Mouse (Mus musculus) thymus, adult 2 months (tissue): Measurements from ENCODE around the gene Olfr1467. TPM values are rescaled to one million over a fixed set of nuclear protein-coding genes. Genes with fewer than 3 reads are reported as not detected.

ENCODE experiments used
- DNase-seq: peaks from one replicate; pipeline ENCODE4 v3.0.0; 2021
- H3K27ac ChIP-seq: fragments of 200-500 bp; 2 replicates; pipeline ENCODE4 v1.5.1; 2012; ENCODE audit warnings: low read length, control low read depth; ENCODE audit not compliant: control insufficient read depth, insufficient read depth
- H3K27me3 ChIP-seq: fragments of 200-500 bp; 2 replicates; pipeline ENCODE4 v1.6.1; 2012; ENCODE audit warnings: mild to moderate bottlenecking, low read length, moderate library complexity, mixed read lengths; ENCODE audit not compliant: control insufficient read depth, insufficient read depth
- H3K36me3 ChIP-seq: fragments of 200-500 bp; 2 replicates; pipeline ENCODE4 v1.6.1; 2012; ENCODE audit warnings: mild to moderate bottlenecking, low read length, moderate library complexity; ENCODE audit not compliant: control insufficient read depth, insufficient read depth
- H3K4me1 ChIP-seq: fragments of 200-500 bp; replicated peaks from 2 replicates; pipeline ENCODE4 v1.6.1; 2012; ENCODE audit warnings: low read length; ENCODE audit not compliant: control insufficient read depth, insufficient read depth
- H3K4me3 ChIP-seq: fragments of 200-500 bp; 2 replicates; pipeline ENCODE4 v1.5.1; 2012; ENCODE audit warnings: mild to moderate bottlenecking, low read length, control low read depth, moderate library complexity; ENCODE audit not compliant: control insufficient read depth, insufficient read depth
- CTCF ChIP-seq: fragments of 200-500 bp; IDR thresholded peaks from 2 replicates; pipeline ENCODE4 v1.5.1; 2012; ENCODE audit warnings: mild to moderate bottlenecking, control low read depth, low read length, moderate library complexity, borderline replicate concordance; ENCODE audit not compliant: control insufficient read depth, poor library complexity, insufficient read depth; ENCODE audit errors: extremely low read depth
- POLR2A ChIP-seq: fragments of 200-500 bp; IDR thresholded peaks from 2 replicates; pipeline ENCODE4 v1.6.1; 2012; ENCODE audit warnings: mild to moderate bottlenecking, low read length, control low read depth, moderate library complexity; ENCODE audit not compliant: control insufficient read depth, poor library complexity, insufficient read depth; ENCODE audit errors: extremely low read depth
- WGBS: fragments of 180-500 bp; shearing (Covaris S2); methylation state at CpG from one replicate; pipeline ENCODE4 v1.1.7; 2018; 5-methylcytosine and 5-hydroxymethylcytosine counted together
- polyA plus RNA-seq: library from polyadenylated mRNA; depleted of rRNA; stranded (reverse); fragments of >200 nt; gene quantifications from 2 replicates; pipeline ENCODE4 v1.2.3, GENCODE M21; 2012; rRNA removed

Gene Olfr1467
- polyA plus RNA-seq: not detected in 2 replicates

DNA sequence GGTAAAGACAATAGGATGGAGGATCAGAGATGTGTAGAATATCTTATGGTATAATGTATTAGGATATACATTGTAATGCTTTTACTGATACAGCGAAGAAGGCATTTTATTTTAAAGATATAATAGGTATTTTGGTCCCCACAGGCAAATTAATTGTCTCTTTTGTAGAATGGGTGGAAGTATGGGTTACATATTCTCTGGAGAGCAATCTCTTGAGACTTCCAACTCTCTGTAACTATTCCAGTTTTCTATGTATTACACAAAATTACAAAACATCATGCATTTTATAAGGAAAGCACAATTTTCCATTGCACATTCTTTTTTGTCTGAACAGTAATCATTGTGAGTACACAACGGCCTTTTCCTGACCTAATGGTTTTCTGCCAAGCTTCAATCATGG is at the start of gene Olfr1467:
Gene Olfr1467, plus strand, starts transcription at position 301 of the 400 bp plus-strand sequence.
- H3K27ac ChIP-seq: no peak within 1 kb of the TSS
- no peaks in the 10 kb centered on the region for H3K36me3 ChIP-seq
- TF ChIP-seq POLR2A: no peak
- no peak for TF ChIP-seq CTCF
- no peaks in the 10 kb centered on the region for H3K27me3 ChIP-seq
- WGBS: 85% methylated on average over 2 of the region's 2 CpGs
- H3K4me3 ChIP-seq: no peak within 1 kb of the TSS
- no peaks in the 10 kb centered on the region for H3K4me1 ChIP-seq
- DNase-seq: no peak

DNA sequence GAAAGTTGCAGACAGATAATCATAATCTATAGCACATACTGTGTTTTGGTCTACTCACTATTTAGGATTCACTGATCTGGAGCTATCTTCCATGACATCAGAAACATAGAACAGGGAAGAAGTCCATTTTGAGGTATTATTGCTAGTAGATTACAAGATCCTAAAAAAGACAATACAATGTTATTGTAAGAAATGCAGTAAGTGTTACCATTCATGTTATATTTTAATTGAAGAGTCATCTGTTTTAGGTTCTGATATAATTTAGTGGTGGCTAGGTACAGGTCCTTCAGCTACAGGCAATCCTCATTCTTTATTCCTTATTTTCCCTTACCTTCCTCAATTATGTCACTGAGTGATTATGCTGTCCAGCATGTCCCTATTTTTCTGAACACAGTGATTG is 46.6 kb upstream of the Olfr1467 start, which contains the start of gene Olfr1465:
Gene Olfr1465, minus strand, starts transcription at position 101 of the 400 bp plus-strand sequence.
- DNase-seq: no peak
- Histone ChIP-seq H3K27ac (no peak within 1 kb of the TSS), H3K27me3 (no peaks in the 10 kb centered on the region), H3K4me3 (no peak within 1 kb of the TSS), H3K36me3 (no peaks in the 10 kb centered on the region), H3K4me1 (no peaks in the 10 kb centered on the region)
- TF ChIP-seq POLR2A (no peak), CTCF (no peak)

DNA sequence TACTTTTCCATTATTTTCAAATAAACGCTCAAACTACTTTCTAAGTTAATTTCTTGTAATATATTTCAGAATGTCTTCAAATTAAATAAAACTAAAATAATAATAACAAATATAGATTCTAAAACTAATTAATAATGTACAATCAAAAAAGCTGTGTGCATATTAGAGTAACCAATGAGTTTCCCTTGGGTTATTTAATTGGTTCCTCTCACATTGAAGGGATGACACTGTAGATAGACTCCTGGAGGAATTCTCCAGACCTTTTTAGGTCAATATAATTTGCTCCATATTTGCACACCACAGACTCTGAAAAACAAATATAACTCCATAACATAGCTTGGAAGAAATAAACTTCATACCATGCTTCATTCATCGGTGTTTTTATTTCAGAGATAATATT is 23.5 kb upstream of the Olfr1467 start, which contains the start of gene Olfr1466:
Gene Olfr1466, plus strand, starts transcription at position 301 of the 400 bp plus-strand sequence.
- Histone ChIP-seq H3K36me3 (no peaks in the 10 kb centered on the region), H3K27ac (no peak within 1 kb of the TSS), H3K4me1 (no peaks in the 10 kb centered on the region), H3K27me3 (no peaks in the 10 kb centered on the region), H3K4me3 (no peak within 1 kb of the TSS)
- no peak for DNase-seq
- whole genome bisulfite sequencing: 91% methylated on average over 2 of the region's 2 CpGs
- TF ChIP-seq POLR2A: no peak
- TF ChIP-seq CTCF: no peak

DNA sequence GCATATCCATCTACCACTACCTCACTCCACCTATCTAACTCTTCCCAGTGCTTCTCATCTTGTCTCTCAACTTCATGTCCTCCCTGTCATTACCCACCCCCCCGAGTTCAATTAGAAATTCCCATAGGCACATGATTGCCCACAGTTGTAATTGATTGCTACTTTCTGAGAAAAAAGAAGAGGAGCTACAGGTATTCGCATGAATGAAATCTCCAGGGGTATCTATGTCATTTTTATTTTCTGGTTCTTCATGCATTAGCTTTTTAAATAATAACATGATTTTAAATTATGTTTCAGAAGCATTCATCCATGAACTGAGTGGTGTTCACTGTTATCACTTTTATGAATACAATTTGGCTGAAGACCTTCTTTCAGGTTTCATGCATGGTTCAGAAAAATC is 45.5 kb downstream of the Olfr1467 start, which contains the start of gene Olfr1469:
Gene Olfr1469, plus strand, starts transcription at position 301 of the 400 bp plus-strand sequence.
- 82% methylated on average over 2 of the region's 2 CpGs for WGBS
- Histone ChIP-seq H3K4me3 (no peak within 1 kb of the TSS), H3K27me3 (no peaks in the 10 kb centered on the region), H3K36me3 (no peaks in the 10 kb centered on the region), H3K27ac (no peak within 1 kb of the TSS), H3K4me1 (no peaks in the 10 kb centered on the region)
- TF ChIP-seq POLR2A: no peak
- TF ChIP-seq CTCF: no peak
- no peak for DNase-seq

Other genes with a start within 250 kb of the Olfr1467 start
- gene Olfr1459, start 212.7 kb upstream of the Olfr1467 start, polyA plus RNA-seq: 0.05 TPM in 1 of 2 replicates, not detected in the other
- not detected in 2 replicates for gene Olfr1461, start 199.2 kb upstream of the Olfr1467 start, polyA plus RNA-seq
- not detected in 2 replicates for gene Olfr1462, start 176.5 kb upstream of the Olfr1467 start, polyA plus RNA-seq
- gene Olfr1463, start 130.9 kb upstream of the Olfr1467 start, polyA plus RNA-seq: not detected in 2 replicates
- gene Olfr1465, start 46.7 kb upstream of the Olfr1467 start, polyA plus RNA-seq: not detected in 2 replicates
- not detected in 2 replicates for gene Olfr1466, start 23.4 kb upstream of the Olfr1467 start, polyA plus RNA-seq
- not detected in 2 replicates for gene Olfr1469, start 45.6 kb downstream of the Olfr1467 start, polyA plus RNA-seq
- gene Olfr1471, start 81.2 kb downstream of the Olfr1467 start, polyA plus RNA-seq: not detected in 2 replicates
- gene Olfr1472, start 93.8 kb downstream of the Olfr1467 start, polyA plus RNA-seq: not detected in 2 replicates
- gene Olfr1474, start 107.3 kb downstream of the Olfr1467 start, polyA plus RNA-seq: not detected in 2 replicates
- not detected in 2 replicates for gene Olfr1475, start 118.0 kb downstream of the Olfr1467 start, polyA plus RNA-seq
- not detected in 2 replicates for gene Olfr1477, start 138.3 kb downstream of the Olfr1467 start, polyA plus RNA-seq
- gene Olfr1480, start 165.7 kb downstream of the Olfr1467 start, polyA plus RNA-seq: not detected in 2 replicates
- gene Olfr1484, start 221.3 kb downstream of the Olfr1467 start, polyA plus RNA-seq: not detected in 2 replicates